Mouse (Mus musculus): ENCODE results near the gene Ranbp3l. TPM values are rescaled to one million over a fixed set of nuclear protein-coding genes. Genes with fewer than 3 reads are reported as not detected.

Ranbp3l gene
- total and polyA plus RNA-seq, 3 experiments: 0.04 TPM; not detected in 2

GRCm38 (mm10) chr15:9093598-9094365, 126.0 kb downstream of the Ranbp3l start:
- Histone ChIP-seq H3K27ac (no peak overlapping the region), H3K4me3 (no peak overlapping the region), H3K9ac (ENCODE audit: low read depth, low read length) (no peak overlapping the region), H3K36me3 (ENCODE audit: control insufficient read depth, insufficient read depth, low read length) (peaks cover 3% of the 10 kb centered on the region), H3K27me3 (ENCODE audit: control insufficient read depth, insufficient read depth, low read length) (no peaks in the 10 kb centered on the region), H3K79me2 (replicated peaks; ENCODE audit: control insufficient read depth, insufficient read depth, low read length) (no peaks in the 10 kb centered on the region), H3K4me1 (ENCODE audit: control insufficient read depth, insufficient read depth, low read length) (no peaks in the 10 kb centered on the region)
- no peak for DNase-seq
- no peak for TF ChIP-seq EP300 (IDR thresholded peaks at IDR 0.05; ENCODE audit: insufficient read depth, low read depth, low read length)
- no peak for TF ChIP-seq CTCF (IDR thresholded peaks at IDR 0.05)
- WGBS: 59% methylated on average over 11 of the region's 11 CpGs
- intact Hi-C loops (cut with DNase I): no loop called here

- Histone ChIP-seq H3K79me2 (replicated peaks; ENCODE audit: control insufficient read depth, insufficient read depth, low read length) (no peaks in the 10 kb centered on the region), H3K4me3 (no peak overlapping the region), H3K27me3 (ENCODE audit: control insufficient read depth, insufficient read depth, low read length) (no peaks in the 10 kb centered on the region), H3K36me3 (ENCODE audit: control insufficient read depth, insufficient read depth, low read length) (peaks cover 3% of the 10 kb centered on the region), H3K27ac (no peak overlapping the region), H3K9ac (ENCODE audit: low read depth, low read length) (no peak overlapping the region), H3K4me1 (ENCODE audit: control insufficient read depth, insufficient read depth, low read length) (no peaks in the 10 kb centered on the region)
- intact Hi-C loops (cut with DNase I): no loop called here
- TF ChIP-seq POLR2A (IDR thresholded peaks at IDR 0.05; ENCODE audit: insufficient read depth, low read depth, low read length) (no peak), CTCF (IDR thresholded peaks at IDR 0.05) (no peak), EP300 (IDR thresholded peaks at IDR 0.05; ENCODE audit: insufficient read depth, low read depth, low read length) (no peak)
- no peak for DNase-seq
- WGBS: 35% methylated on average over 13 of the region's 13 CpGs
Observed at GRCm38 (mm10) chr15:9094366-9094750, 126.6 kb downstream of the Ranbp3l start.

- Histone ChIP-seq H3K4me1 (ENCODE audit: control insufficient read depth, insufficient read depth, low read length) (no peaks in the 10 kb centered on the region), H3K4me3 (no peak overlapping the region), H3K27ac (no peak overlapping the region), H3K9ac (ENCODE audit: low read depth, low read length) (no peak overlapping the region), H3K79me2 (replicated peaks; ENCODE audit: control insufficient read depth, insufficient read depth, low read length) (no peaks in the 10 kb centered on the region), H3K27me3 (ENCODE audit: control insufficient read depth, insufficient read depth, low read length) (no peaks in the 10 kb centered on the region), H3K36me3 (ENCODE audit: control insufficient read depth, insufficient read depth, low read length) (peaks cover 3% of the 10 kb centered on the region)
- 79% methylated on average over 4 of the region's 4 CpGs for WGBS
- TF ChIP-seq EP300 (IDR thresholded peaks at IDR 0.05; ENCODE audit: insufficient read depth, low read depth, low read length) (no peak), POLR2A (IDR thresholded peaks at IDR 0.05; ENCODE audit: insufficient read depth, low read depth, low read length) (no peak), CTCF (IDR thresholded peaks at IDR 0.05) (no peak)
- no peak for DNase-seq
- intact Hi-C loops (cut with DNase I): no loop called here
Observed at GRCm38 (mm10) chr15:9096865-9097264, 129.1 kb downstream of the Ranbp3l start.

- no peaks in the 10 kb centered on the region for H3K4me1 ChIP-seq (ENCODE audit: control insufficient read depth, insufficient read depth, low read length)
- peaks cover 3% of the 10 kb centered on the region for H3K36me3 ChIP-seq (ENCODE audit: control insufficient read depth, insufficient read depth, low read length)
- H3K79me2 ChIP-seq (replicated peaks; ENCODE audit: control insufficient read depth, insufficient read depth, low read length): no peaks in the 10 kb centered on the region
- TF ChIP-seq POLR2A (IDR thresholded peaks at IDR 0.05; ENCODE audit: insufficient read depth, low read depth, low read length): no peak
- no peak for TF ChIP-seq EP300 (IDR thresholded peaks at IDR 0.05; ENCODE audit: insufficient read depth, low read depth, low read length)
- TF ChIP-seq CTCF (IDR thresholded peaks at IDR 0.05): no peak
- DNase-seq: no peak
- no peak overlapping the region for H3K27ac ChIP-seq
- H3K27me3 ChIP-seq (ENCODE audit: control insufficient read depth, insufficient read depth, low read length): no peaks in the 10 kb centered on the region
- H3K4me3 ChIP-seq: no peak overlapping the region
- WGBS: 94% methylated on average over 10 of the region's 10 CpGs
- intact Hi-C loops (cut with DNase I): no loop called here
- no peak overlapping the region for H3K9ac ChIP-seq (ENCODE audit: low read depth, low read length)
Observed at GRCm38 (mm10) chr15:9100446-9101077, 132.8 kb downstream of the Ranbp3l start.

GRCm38 (mm10) chr15:9106303-9107074, 138.7 kb downstream of the Ranbp3l start:
- H3K4me1 ChIP-seq (ENCODE audit: control insufficient read depth, insufficient read depth, low read length): no peaks in the 10 kb centered on the region
- no peak for TF ChIP-seq CTCF (IDR thresholded peaks at IDR 0.05)
- no peak for TF ChIP-seq POLR2A (IDR thresholded peaks at IDR 0.05; ENCODE audit: insufficient read depth, low read depth, low read length)
- TF ChIP-seq EP300 (IDR thresholded peaks at IDR 0.05; ENCODE audit: insufficient read depth, low read depth, low read length): no peak
- H3K9ac ChIP-seq (ENCODE audit: low read depth, low read length): no peak overlapping the region
- no peak overlapping the region for H3K4me3 ChIP-seq
- H3K79me2 ChIP-seq (replicated peaks; ENCODE audit: control insufficient read depth, insufficient read depth, low read length): no peaks in the 10 kb centered on the region
- DNase-seq: no peak
- WGBS: 77% methylated on average over 13 of the region's 13 CpGs
- no peak overlapping the region for H3K27ac ChIP-seq
- no peaks in the 10 kb centered on the region for H3K27me3 ChIP-seq (ENCODE audit: control insufficient read depth, insufficient read depth, low read length)
- intact Hi-C loops (cut with DNase I): no loop called here
- no peaks in the 10 kb centered on the region for H3K36me3 ChIP-seq (ENCODE audit: control insufficient read depth, insufficient read depth, low read length)

Data from heart, adult 2 months (tissue).